Mouse (Mus musculus) E14TG2a.4 (cell line): Measurements from ENCODE around the gene Kcnj9.

Experiments
- H3K27me3 ChIP-seq: 2 replicates; pipeline ENCODE4 v1.6.1; 2014; ENCODE audit warnings: low read length, control low read depth; ENCODE audit not compliant: insufficient read depth
- H3K36me3 ChIP-seq: 2 replicates; pipeline ENCODE4 v1.6.1; 2014; ENCODE audit warnings: low read length, control low read depth; ENCODE audit not compliant: insufficient read depth
- H3K4me1 ChIP-seq: replicated peaks from 2 replicates; pipeline ENCODE4 v1.6.1; 2014; ENCODE audit warnings: low read depth, low read length, control low read depth
- H3K4me3 ChIP-seq: replicated peaks from 2 replicates; pipeline ENCODE4 v1.5.1; 2014; ENCODE audit warnings: mild to moderate bottlenecking, low read length
- H3K9me3 ChIP-seq: 2 replicates; pipeline ENCODE4 v1.6.1; 2014; ENCODE audit warnings: low read length, control low read depth
- CTCF ChIP-seq: conservative IDR thresholded peaks from 2 replicates; pipeline ENCODE4 v1.5.1; 2014; ENCODE audit warnings: low read length
- NANOG ChIP-seq: IDR thresholded peaks from 2 replicates; pipeline ENCODE4 v1.6.1; 2014; ENCODE audit warnings: borderline replicate concordance, low read length, mixed read lengths
- POU5F1 ChIP-seq: IDR thresholded peaks from 2 replicates; pipeline ENCODE4 v1.6.1; 2014; ENCODE audit warnings: low read length, borderline replicate concordance

Gene Kcnj9

DNA sequence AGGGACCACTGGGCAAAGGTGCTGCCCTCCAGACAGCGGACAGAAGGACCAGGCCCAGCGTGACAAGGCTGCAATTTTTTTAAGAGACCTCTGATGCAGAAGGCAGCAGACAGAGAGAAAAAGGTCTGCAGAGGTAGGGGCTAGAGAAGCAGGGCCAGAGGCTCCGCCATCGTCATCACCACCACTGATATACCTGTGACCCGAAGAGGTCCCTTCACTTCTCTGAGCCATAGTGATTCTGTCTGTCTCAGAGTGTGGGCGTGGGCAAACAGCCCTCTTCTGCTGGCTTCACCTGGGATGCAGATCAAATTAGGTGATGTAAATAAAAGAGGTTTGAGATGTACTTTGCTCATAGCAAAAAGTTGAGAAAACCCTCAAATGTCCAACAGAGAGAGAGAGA is 498 bp upstream of the Kcnj9 start:
- TF ChIP-seq POU5F1 = no peak
- no peak for TF ChIP-seq CTCF
- H3K27me3 ChIP-seq = peaks cover 81% of the 10 kb centered on the region
- no peak overlapping the region for H3K4me3 ChIP-seq
- peaks cover under 1% of the 10 kb centered on the region for H3K9me3 ChIP-seq
- H3K4me1 ChIP-seq = peaks cover 36% of the 10 kb centered on the region
- no peaks in the 10 kb centered on the region for H3K36me3 ChIP-seq

DNA sequence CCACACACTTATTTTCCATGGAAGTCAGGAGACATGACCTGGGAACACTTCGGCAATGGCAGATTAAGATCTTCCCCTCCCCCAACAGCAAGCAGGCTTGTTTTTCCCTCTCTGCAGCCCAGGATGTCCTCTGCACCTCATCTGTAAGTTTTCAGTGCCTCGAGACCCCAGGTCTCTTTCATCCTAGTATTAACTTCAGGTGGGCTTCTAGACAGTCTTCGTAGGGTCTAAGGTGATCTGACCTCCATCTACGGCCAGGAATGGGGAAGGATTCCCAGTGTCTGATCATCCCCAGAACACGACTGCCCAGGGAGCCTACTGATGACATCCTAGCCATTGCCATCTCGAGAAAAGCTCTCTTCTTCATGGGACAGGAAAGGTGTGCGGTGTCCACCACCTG is 657 bp downstream of the Kcnj9 start:
- Histone ChIP-seq H3K4me1 (peaks cover 47% of the 10 kb centered on the region), H3K9me3 (no peaks in the 10 kb centered on the region), H3K27me3 (peaks cover 74% of the 10 kb centered on the region), H3K4me3 (no peak overlapping the region), H3K36me3 (no peaks in the 10 kb centered on the region)
- TF ChIP-seq POU5F1 (no peak), NANOG (no peak), CTCF (no peak)

DNA sequence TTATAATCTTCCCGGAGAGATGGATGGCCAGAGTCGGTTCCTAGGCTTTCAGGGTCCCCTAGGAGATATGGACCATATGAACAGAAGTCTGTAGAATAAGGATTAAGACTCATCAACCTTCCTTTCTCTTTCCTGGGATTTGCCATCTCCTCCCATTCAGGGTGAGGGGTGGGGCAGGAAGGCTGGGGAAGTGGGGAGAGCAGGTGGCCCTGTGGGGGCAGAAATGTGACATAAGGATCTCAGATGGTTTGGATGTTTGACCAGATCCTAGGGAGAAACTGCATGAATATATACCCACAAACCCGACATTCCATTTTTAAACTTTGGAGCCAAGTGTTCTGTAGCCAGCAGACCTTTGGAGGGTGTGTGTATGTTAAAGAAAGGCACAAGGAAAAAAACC is 1.1 kb downstream of the Kcnj9 start:
- H3K36me3 ChIP-seq = no peaks in the 10 kb centered on the region
- peaks cover 70% of the 10 kb centered on the region for H3K27me3 ChIP-seq
- no peak for TF ChIP-seq POU5F1
- TF ChIP-seq NANOG = 0 out of 2 replicates have a peak, but pooled peaks have one; percentile 12
- TF ChIP-seq CTCF = no peak
- H3K4me1 ChIP-seq = peaks cover 51% of the 10 kb centered on the region
- no peak overlapping the region for H3K4me3 ChIP-seq
- no peaks in the 10 kb centered on the region for H3K9me3 ChIP-seq

DNA sequence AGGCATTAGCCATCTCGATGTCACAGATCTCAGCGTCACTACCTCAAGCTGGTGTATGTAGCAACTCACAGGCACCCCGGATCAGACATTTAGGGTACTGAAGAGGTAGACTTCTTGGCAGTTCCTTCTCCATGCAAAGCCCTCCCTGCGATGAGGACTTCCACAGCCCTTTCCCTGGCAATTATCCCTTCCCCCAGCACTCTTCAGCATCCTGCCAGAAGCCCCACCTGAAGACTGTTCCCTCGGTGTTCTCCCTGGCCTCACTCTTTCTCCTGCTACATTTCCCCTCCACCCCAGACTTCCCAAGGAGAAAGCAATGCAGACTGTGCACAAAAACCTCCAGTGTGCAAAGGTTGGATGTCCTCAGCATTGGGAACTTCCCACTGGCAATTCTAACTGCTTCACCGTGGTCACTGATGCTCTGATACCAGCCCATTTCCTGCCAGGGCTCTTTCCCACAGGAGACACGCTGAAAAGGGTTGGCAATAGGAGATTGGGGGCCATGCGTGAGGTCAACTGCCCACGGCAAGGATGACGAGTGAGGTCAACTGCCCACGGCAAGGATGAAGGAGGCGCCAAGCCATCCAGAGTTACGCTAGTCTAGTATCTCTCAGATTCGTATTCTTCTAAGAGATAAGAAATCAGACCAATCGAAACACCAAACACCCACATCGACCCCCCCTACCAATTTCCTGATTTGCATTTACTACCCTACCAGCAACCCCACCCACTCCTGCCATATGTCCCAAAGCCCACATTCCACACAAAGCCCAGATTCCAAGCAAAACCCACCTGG is 1.7 kb downstream of the Kcnj9 start:
- Histone ChIP-seq H3K27me3 (peaks cover 73% of the 10 kb centered on the region), H3K9me3 (no peaks in the 10 kb centered on the region), H3K4me1 (peaks cover 58% of the 10 kb centered on the region), H3K36me3 (no peaks in the 10 kb centered on the region), H3K4me3 (no peak overlapping the region)
- TF ChIP-seq CTCF = no peak
- TF ChIP-seq NANOG = no peak
- TF ChIP-seq POU5F1 = no peak

DNA sequence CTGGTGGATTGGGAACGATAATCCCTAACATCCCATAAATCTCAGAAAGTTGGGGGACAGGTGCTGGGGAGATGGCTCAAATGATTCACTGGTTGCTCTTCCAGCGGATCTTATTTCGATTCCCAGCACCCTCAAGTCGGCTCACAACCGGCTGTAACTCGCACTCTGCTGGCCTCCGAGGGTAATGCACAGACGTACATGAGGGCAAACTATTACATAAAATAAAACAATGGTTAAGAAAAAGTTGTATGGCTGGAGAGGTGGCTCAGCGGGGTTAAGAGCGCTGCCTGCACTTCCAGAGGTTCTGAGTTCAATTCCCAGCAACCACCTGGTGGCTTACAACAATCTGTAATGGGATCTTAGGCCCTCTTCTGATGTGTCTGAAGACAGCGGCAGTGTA is 2.4 kb downstream of the Kcnj9 start:
- TF ChIP-seq CTCF (peak; percentile 29), POU5F1 (no peak)
- H3K4me1 ChIP-seq = peaks cover 65% of the 10 kb centered on the region
- H3K4me3 ChIP-seq = peak overlapping the region; percentile 76
- H3K36me3 ChIP-seq = no peaks in the 10 kb centered on the region
- H3K9me3 ChIP-seq = no peaks in the 10 kb centered on the region
- peaks cover 79% of the 10 kb centered on the region for H3K27me3 ChIP-seq

DNA sequence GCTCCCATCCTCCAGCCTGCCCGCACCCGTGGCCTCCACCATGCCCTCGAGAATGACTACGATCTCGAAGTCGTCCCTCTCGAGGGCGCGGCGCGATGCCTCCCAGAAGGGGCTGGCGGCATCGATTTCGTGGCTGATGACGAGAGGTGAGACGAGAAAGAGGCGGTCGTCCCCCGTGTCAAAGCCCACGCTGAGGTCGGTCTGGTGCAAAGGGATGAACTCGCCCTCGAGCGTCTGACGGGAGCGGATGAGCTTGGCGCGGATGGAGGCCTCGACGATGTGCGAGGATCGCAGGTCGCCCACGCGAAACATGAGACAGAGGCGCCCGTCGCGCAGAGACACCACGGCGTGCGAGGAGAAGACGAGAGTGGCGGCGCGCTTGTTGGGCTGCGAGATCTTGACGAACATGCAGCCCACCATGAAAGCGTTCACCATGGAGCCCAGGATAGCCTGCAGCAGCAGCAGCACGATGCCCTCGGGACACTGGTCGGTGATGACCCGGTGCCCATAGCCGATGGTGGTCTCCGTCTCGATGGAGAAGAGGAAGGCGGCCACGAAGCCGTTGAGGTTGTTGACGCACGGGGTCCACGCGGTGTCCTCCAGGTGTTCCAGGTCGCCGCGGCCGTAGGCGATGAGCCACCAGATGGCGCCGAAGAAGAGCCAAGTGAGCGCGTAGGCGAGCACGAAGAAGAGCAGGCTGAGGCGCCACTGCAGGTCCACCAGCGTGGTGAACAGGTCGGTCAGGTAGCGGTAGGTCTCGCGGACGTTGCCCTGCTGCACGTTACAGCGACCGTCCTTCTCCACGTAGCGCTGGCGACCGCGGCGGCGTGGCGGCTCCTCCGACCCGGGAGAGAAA is 3.2 kb downstream of the Kcnj9 start:
- Histone ChIP-seq H3K4me1 (peaks cover 70% of the 10 kb centered on the region), H3K4me3 (peak overlapping the region; percentile 76), H3K36me3 (peaks cover 1% of the 10 kb centered on the region), H3K27me3 (peaks cover 79% of the 10 kb centered on the region), H3K9me3 (no peaks in the 10 kb centered on the region)
- TF ChIP-seq POU5F1 (no peak), CTCF (no peak; the same call in 1 of the 2 replicates), NANOG (no peak)

DNA sequence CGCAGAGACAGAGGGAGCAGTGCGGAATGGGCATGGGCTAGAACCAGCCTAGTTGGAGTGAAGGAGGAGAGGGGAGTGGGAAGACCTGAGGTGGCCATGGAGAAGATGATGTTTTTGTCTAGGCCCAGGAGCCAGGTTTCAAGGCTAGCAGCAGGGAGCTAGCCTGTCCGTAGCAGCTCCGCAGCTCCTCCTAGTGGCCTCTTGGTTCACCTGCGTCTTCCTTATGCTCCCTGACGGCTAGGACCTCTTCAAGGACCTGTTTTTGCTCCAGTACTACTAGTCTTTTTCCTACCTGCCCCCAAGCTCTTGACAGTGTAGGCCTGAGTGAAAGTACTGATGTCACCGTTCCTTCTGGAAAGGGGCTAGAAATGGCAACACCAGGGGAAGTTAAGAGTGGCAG is 4.4 kb downstream of the Kcnj9 start:
- H3K4me1 ChIP-seq = peaks cover 82% of the 10 kb centered on the region
- no peak overlapping the region for H3K4me3 ChIP-seq
- H3K27me3 ChIP-seq = peaks cover 81% of the 10 kb centered on the region
- H3K9me3 ChIP-seq = no peaks in the 10 kb centered on the region
- peaks cover 10% of the 10 kb centered on the region for H3K36me3 ChIP-seq
- TF ChIP-seq POU5F1 (no peak), CTCF (peak; percentile 65)

DNA sequence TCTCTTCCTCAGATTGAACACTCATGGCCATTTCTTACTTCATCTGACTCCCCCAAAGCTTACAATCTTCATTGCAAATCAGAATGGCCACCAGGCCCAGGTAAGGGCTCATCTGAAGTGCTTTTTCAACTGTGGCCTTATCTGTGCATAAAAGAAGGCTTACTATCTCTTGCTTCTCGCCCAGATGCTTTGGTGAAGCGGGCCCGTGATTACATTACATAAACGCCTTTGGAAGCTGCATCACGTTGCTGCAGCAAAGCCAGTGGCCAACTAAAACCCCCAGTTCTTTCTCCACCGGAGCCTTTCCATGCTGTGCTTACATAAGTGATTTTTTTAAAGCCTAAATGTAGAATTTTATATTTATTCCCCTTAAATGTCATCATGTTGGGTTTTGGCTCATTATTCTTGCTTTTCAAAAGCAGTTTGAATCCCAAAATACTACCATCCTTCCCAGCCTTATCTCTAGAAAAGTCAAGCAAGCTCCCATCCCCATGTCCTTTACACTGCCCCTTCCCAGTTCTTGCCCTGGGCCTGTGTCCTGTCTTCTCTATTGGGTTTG is 5.2 kb downstream of the Kcnj9 start:
- Histone ChIP-seq H3K4me1 (peaks cover 84% of the 10 kb centered on the region), H3K4me3 (no peak overlapping the region), H3K27me3 (peaks cover 79% of the 10 kb centered on the region), H3K36me3 (peaks cover 10% of the 10 kb centered on the region), H3K9me3 (no peaks in the 10 kb centered on the region)
- TF ChIP-seq CTCF (no peak), POU5F1 (no peak), NANOG (no peak)
